Mouse (Mus musculus): ENCODE data around the gene Fam196b.

- TF ChIP-seq CTCF (IDR thresholded peaks at IDR 0.05; ENCODE audit: insufficient read depth, low read depth, low read length) (no peak), POLR2A (IDR thresholded peaks at IDR 0.05; ENCODE audit: insufficient read depth, low read depth, low read length) (no peak)
Measured at GRCm38 (mm10) chr11:34375557-34375956, 60.9 kb downstream of the Fam196b start.
